Mouse (Mus musculus) v-Abl transformed pro-B cells (cell line): ENCODE results near the gene Gm3448.
"Not testable (repeated sequence)": the region's sequence is repeated elsewhere in the genome, so short reads cannot be mapped to it uniquely, and the experiment has no call there.

Source experiments
- in situ Hi-C, 2 experiments: fragments of 400-800 bp; cut with MboI; formaldehyde crosslinking; loops; one replicate each; pipeline ENCODE4 v1.15.1; 2025; ENCODE audit not compliant: unreplicated experiment in 2 of 2

Gm3448 gene

GRCm38 (mm10) chr17:14961557-14962154 is 79.7 kb downstream of the Gm3448 start:
- in situ Hi-C loops = not testable (repeated sequence)

GRCm38 (mm10) chr17:14960951-14961556 is 80.3 kb downstream of the Gm3448 start, which contains the start of gene Phf10:
Gene Phf10, minus strand, starts transcription at chr17:14961273.
- in situ Hi-C loops = not testable (repeated sequence)

GRCm38 (mm10) chr17:14960520-14960919 is 80.8 kb downstream of the Gm3448 start:
- in situ Hi-C loops = no loop called here

GRCm38 (mm10) chr17:14959979-14960378 is 81.4 kb downstream of the Gm3448 start:
- in situ Hi-C loops = no loop called here

- in situ Hi-C loops = no loop called here
Measured at GRCm38 (mm10) chr17:14958686-14959327, 82.5 kb downstream of the Gm3448 start.

GRCm38 (mm10) chr17:14953452-14953851 is 87.9 kb downstream of the Gm3448 start:
- in situ Hi-C loops = no loop called here

DNA sequence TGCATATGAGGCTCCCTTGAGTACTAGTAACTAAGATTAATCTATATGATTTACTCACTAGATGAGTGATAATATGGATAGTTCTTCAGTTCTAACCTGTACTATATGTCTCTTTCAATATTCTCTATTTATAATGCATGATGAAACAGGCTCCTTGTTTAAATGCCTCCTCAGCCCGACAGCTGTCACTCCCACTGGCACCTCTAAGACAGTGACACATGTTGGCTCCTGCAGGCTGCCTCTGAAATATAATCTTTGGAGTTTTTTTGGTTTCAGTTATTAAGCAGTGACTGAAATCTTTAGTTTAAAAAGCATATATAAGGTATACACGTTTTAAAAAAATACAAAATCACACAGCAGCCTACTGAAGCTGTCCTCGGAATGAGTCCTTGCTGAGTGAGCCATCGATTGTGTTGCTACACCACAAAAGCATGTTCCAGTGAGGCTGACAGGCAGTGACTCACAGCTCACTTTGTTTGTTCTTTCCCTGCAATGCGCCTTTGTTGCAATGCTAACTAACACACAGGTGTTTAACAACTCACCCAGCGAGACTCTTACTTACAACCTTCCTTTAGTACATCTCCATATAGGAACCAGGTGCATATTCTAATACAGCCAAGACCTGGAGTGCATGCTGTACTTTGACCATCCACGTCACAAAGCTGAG is 92.0 kb downstream of the Gm3448 start:
- in situ Hi-C loops = loop anchor here in 1 of 2 experiments (25.0 kb wide), 2 partner anchors 438 to 788 kb away; partner anchors contain the start of genes Dll1 and Fam120b
